22 mouse cellular contexts compared by ENCODE assay signal in genomic region chr11:102994952-102995351, GRCm38 (mm10). TPM values are rescaled to one million over a fixed set of nuclear protein-coding genes. Genes with fewer than 3 reads are reported as not detected.
"Had no signal": no experiment of that assay in that cellular context is flagged by ENCODE, and none has a peak within 500 bp of the region (broad histone marks: within the 10 kb centered on the region; RNA-seq: fewer than 3 reads in every experiment).

No protein-coding gene starts in this region.

- ATAC-seq: intestine, postnatal 0 days had no signal

- H3K9me3 ChIP-seq: kidney, embryonic 15.5 days; limb, embryonic 10.5 days; limb, embryonic 13.5 days; liver, embryonic 13.5 days; neural tube, embryonic 12.5 days; neural tube, embryonic 15.5 days had no signal

- DNase-seq: kidney, adult 2 months; liver; liver, embryonic 13.5 days; lung, adult 2 months; lung, postnatal 14 days; lung, postnatal 4 days; midbrain, embryonic 14.5 days; right cerebral cortex, adult 18-20 months; right cerebral cortex, postnatal 14 days; right cerebral cortex, postnatal 4 days; thymus, adult 2 months; thymus, postnatal 14 days; thymus, postnatal 4 days had no signal

- H3K9ac ChIP-seq: kidney, embryonic 15.5 days; limb, embryonic 13.5 days; liver, embryonic 13.5 days; neural tube, embryonic 12.5 days; neural tube, embryonic 15.5 days had no signal

- H3K4me2 ChIP-seq: kidney, embryonic 15.5 days; limb, embryonic 13.5 days; liver, embryonic 13.5 days; neural tube, embryonic 12.5 days; neural tube, embryonic 15.5 days had no signal

- H3K27ac ChIP-seq: kidney, embryonic 15.5 days; limb, embryonic 10.5 days; limb, embryonic 13.5 days; liver, embryonic 13.5 days; neural tube, embryonic 12.5 days; neural tube, embryonic 15.5 days; stomach, postnatal 0 days had no signal

- H3K4me3 ChIP-seq: kidney, embryonic 15.5 days; limb, embryonic 10.5 days; limb, embryonic 13.5 days; liver, embryonic 13.5 days; neural tube, embryonic 12.5 days; neural tube, embryonic 15.5 days had no signal

RNA-seq across cellular contexts. Expression of gene C1ql1, which starts 48.5 kb away (rescaled TPM):
- total RNA-seq: megakaryocyte progenitor cell, adult 5-6 weeks; megakaryocyte-erythroid progenitor cell, adult 5-6 weeks had no signal
